Mouse (Mus musculus) thymus, adult 18-20 months (tissue): Measurements from ENCODE around the gene Rtca.

ENCODE experiments used
- DNase-seq, 2 experiments: peaks; one replicate each; pipeline ENCODE4 v3.0.0; 2022; ENCODE audit warnings: mixed read lengths in 2 of 2

Rtca gene

GRCm38 (mm10) chr3:116474602-116475001 lies 33.4 kb downstream of the Rtca start:
- DNase-seq, result no peak

GRCm38 (mm10) chr3:116465709-116466108 lies 42.3 kb downstream of the Rtca start:
- no peak for DNase-seq

DNA sequence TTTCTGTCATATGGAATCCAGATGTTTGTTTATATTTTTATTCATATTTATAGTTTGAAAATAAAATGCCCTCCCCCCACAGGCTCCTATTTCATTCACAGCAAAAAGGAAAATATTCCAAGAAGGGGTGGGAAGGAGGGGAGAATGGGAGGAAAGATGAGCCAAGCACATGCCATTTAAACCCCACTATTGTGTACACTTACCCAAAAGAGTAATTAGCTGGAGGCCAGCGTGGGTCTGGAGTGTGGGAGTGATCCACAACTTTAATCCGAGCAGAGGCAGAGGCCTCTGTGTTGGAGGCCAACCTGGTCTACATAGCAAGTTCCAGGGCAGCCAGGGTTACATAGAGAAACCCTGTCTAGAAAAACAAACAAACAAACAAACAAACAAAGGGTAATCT lies 43.7 kb downstream of the Rtca start:
- no peak for DNase-seq

GRCm38 (mm10) chr3:116461053-116461452 lies 47.0 kb downstream of the Rtca start:
- no peak for DNase-seq

- no peak for DNase-seq
Measured at GRCm38 (mm10) chr3:116454529-116454928, 53.5 kb downstream of the Rtca start.

GRCm38 (mm10) chr3:116450741-116451140 lies 57.3 kb downstream of the Rtca start:
- DNase-seq, result no peak

GRCm38 (mm10) chr3:116444327-116444726 lies 63.7 kb downstream of the Rtca start:
- DNase-seq, result no peak

DNA sequence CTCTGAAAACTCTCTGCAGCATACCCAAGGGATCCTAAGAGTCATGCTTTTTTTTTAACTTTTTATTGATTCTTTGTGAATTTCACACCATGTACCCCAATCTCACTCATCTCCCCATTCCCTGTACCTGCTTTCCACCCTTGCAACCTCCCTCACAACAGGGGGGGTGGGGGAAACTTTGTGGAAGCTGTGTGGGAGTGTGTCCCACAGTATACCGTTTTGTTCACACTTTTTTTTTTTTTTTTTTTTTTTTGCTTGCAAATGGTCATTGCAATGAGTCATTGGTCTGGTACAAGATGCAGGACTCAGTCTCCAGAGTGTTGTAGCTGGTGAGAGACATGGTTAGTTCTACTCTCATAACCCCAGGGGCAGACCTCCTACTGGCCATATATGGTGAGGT lies 65.2 kb downstream of the Rtca start:
- DNase-seq, result no peak

- no peak for DNase-seq
Measured at GRCm38 (mm10) chr3:116441518-116442205, 66.3 kb downstream of the Rtca start.

- peak in 1 of 2 experiments; percentile 34 for DNase-seq
Measured at GRCm38 (mm10) chr3:116440066-116440997, 67.7 kb downstream of the Rtca start.
